Mouse (Mus musculus) brown adipose tissue, adult 24 weeks (tissue): ENCODE results near the gene Zfp949. TPM values are rescaled to one million over a fixed set of nuclear protein-coding genes. Genes with fewer than 3 reads are reported as not detected.
A peak's percentile ranks its signal among the peaks of the same experiment; 100 is the strongest.

Experiments used
- H3K27ac ChIP-seq: fragments of 200-500 bp; replicated peaks from 2 replicates; pipeline ENCODE4 v1.5.1; 2012; ENCODE audit warnings: low read depth, mild to moderate bottlenecking, low read length
- H3K4me1 ChIP-seq: fragments of 200-500 bp; 2 replicates; pipeline ENCODE4 v1.6.1; 2012; ENCODE audit warnings: low read length, mixed read lengths; ENCODE audit not compliant: control insufficient read depth, insufficient read depth, insufficient read length
- H3K4me3 ChIP-seq: fragments of 200-500 bp; 2 replicates; pipeline ENCODE4 v1.5.1; 2012; ENCODE audit warnings: low read depth, mild to moderate bottlenecking, low read length, moderate library complexity; ENCODE audit not compliant: insufficient read depth
- polyA plus RNA-seq: library from polyadenylated mRNA; stranded (reverse); fragments of >200 nt; gene quantifications from 2 replicates; pipeline ENCODE4 v1.2.4, GENCODE M21; 2012; ENCODE audit not compliant: missing spikeins, insufficient read depth, insufficient read length

Zfp949 gene
- 3.9 and 5.0 TPM in 2 replicates for polyA plus RNA-seq

- peak within 1 kb of the TSS; percentile 78 for H3K4me3 ChIP-seq
- H3K4me1 ChIP-seq: peaks cover 4% of the 10 kb centered on the region; the same call in 1 of the 2 replicates
- H3K27ac ChIP-seq: peak within 1 kb of the TSS; percentile 59
Observed at GRCm38 (mm10) chr9:88547851-88548613, at the start of gene Zfp949. Gene Zfp949 (plus strand): TSS chr9:88548020.

GRCm38 (mm10) chr9:88500112-88500511 lies 47.7 kb upstream of the Zfp949 start:
- no peak overlapping the region for H3K4me3 ChIP-seq
- H3K27ac ChIP-seq: no peak overlapping the region

GRCm38 (mm10) chr9:88501846-88502245 lies 46.0 kb upstream of the Zfp949 start:
- Histone ChIP-seq H3K4me1 (no peaks in the 10 kb centered on the region), H3K4me3 (no peak overlapping the region), H3K27ac (no peak overlapping the region)

More at GRCm38 (mm10) chr9:88500112-88500511, 47.7 kb upstream of the Zfp949 start:
- no peaks in the 10 kb centered on the region for H3K4me1 ChIP-seq

- H3K4me1 ChIP-seq: no peaks in the 10 kb centered on the region
- H3K27ac ChIP-seq: no peak overlapping the region
- no peak overlapping the region for H3K4me3 ChIP-seq
Observed at GRCm38 (mm10) chr9:88515546-88515945, 32.3 kb upstream of the Zfp949 start.

GRCm38 (mm10) chr9:88516361-88516995 lies 31.3 kb upstream of the Zfp949 start:
- H3K4me3 ChIP-seq: no peak overlapping the region
- no peak overlapping the region for H3K27ac ChIP-seq
- H3K4me1 ChIP-seq: no peaks in the 10 kb centered on the region

GRCm38 (mm10) chr9:88519390-88520121 lies 28.3 kb upstream of the Zfp949 start:
- Histone ChIP-seq H3K4me3 (no peak overlapping the region), H3K4me1 (no peaks in the 10 kb centered on the region), H3K27ac (no peak overlapping the region)

GRCm38 (mm10) chr9:88520122-88520848 lies 27.5 kb upstream of the Zfp949 start:
- H3K27ac ChIP-seq: no peak overlapping the region
- H3K4me1 ChIP-seq: no peaks in the 10 kb centered on the region
- no peak overlapping the region for H3K4me3 ChIP-seq

GRCm38 (mm10) chr9:88520849-88521483 lies 26.9 kb upstream of the Zfp949 start:
- H3K4me1 ChIP-seq: no peaks in the 10 kb centered on the region
- no peak overlapping the region for H3K27ac ChIP-seq
- H3K4me3 ChIP-seq: no peak overlapping the region

- H3K4me3 ChIP-seq: peak overlapping the region; percentile 88
Observed at GRCm38 (mm10) chr9:88521961-88522568, 25.8 kb upstream of the Zfp949 start.

GRCm38 (mm10) chr9:88522569-88523334 lies 25.1 kb upstream of the Zfp949 start:
- H3K4me1 ChIP-seq: no peaks in the 10 kb centered on the region
- H3K27ac ChIP-seq: peak overlapping the region; percentile 74
- H3K4me3 ChIP-seq: peak overlapping the region; percentile 88

More at GRCm38 (mm10) chr9:88521961-88522568, 25.8 kb upstream of the Zfp949 start:
- peak overlapping the region; percentile 74 for H3K27ac ChIP-seq
- H3K4me1 ChIP-seq: no peaks in the 10 kb centered on the region

GRCm38 (mm10) chr9:88523335-88523668 lies 24.5 kb upstream of the Zfp949 start:
- Histone ChIP-seq H3K27ac (no peak overlapping the region), H3K4me1 (no peaks in the 10 kb centered on the region), H3K4me3 (peak overlapping the region; percentile 57)

GRCm38 (mm10) chr9:88524367-88524766 lies 23.5 kb upstream of the Zfp949 start:
- H3K4me1 ChIP-seq: no peaks in the 10 kb centered on the region
- H3K4me3 ChIP-seq: no peak overlapping the region
- no peak overlapping the region for H3K27ac ChIP-seq

- Histone ChIP-seq H3K27ac (no peak overlapping the region), H3K4me3 (no peak overlapping the region), H3K4me1 (no peaks in the 10 kb centered on the region)
Observed at GRCm38 (mm10) chr9:88524796-88525195, 23.0 kb upstream of the Zfp949 start.
